Mouse (Mus musculus) cerebellum, adult 2 months (tissue): Measurements from ENCODE around the gene Fam3c.

Source experiments
- CTCF ChIP-seq: fragments of 200-500 bp; IDR thresholded peaks from 2 replicates; pipeline ENCODE4 v1.5.1; 2011; ENCODE audit warnings: low read depth, mild to moderate bottlenecking, control low read depth, low read length, moderate library complexity, borderline replicate concordance; ENCODE audit not compliant: insufficient read depth
- POLR2A ChIP-seq: fragments of 200-500 bp; IDR thresholded peaks from 2 replicates; pipeline ENCODE4 v1.6.1; 2011; ENCODE audit warnings: low read length, control low read depth, borderline replicate concordance; ENCODE audit not compliant: insufficient read depth

DNA sequence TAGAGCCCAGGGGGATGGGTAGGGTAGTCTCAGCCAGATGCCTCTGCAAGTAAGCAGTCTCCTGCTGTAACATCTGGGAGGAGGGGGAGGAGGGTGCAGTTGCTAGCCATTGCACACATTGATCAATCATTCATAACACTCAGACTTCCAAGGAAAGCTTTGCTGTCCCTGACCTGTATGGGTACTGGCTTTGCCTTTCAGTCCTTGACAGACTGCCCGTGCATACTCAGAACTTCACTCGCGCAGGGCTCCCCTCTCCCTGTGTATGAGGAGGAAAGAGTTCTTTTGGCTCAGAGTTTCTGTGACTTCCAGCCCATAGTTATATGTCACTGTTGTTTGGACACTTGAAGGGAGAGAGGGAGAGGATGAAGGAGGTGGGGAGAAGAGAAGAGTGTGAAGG, 24.2 kb upstream of the Fam3c start:
- no peak for TF ChIP-seq CTCF
- no peak for TF ChIP-seq POLR2A
